Mouse (Mus musculus) hindbrain, embryonic 13.5 days (tissue): ENCODE results near the gene Nfia. TPM values are rescaled to one million over a fixed set of nuclear protein-coding genes. Genes with fewer than 3 reads are reported as not detected.

Experiments used
- ATAC-seq: fragments of 200-750 bp; cut with Nextera tagmentation; 2 replicates; pipeline ENCODE4 v1.8.0; 2017; ENCODE audit warnings: moderate TSS enrichment; ENCODE audit not compliant: low FRiP score
- H3K27ac ChIP-seq: fragments of 300-500 bp; sonication (generic); 2 replicates; pipeline ENCODE4 v1.5.1; 2015; ENCODE audit warnings: inconsistent platforms, mild to moderate bottlenecking, moderate library complexity
- H3K27me3 ChIP-seq: fragments of 300-500 bp; sonication (generic); 2 replicates; pipeline ENCODE4 v1.6.1; 2015; ENCODE audit warnings: mild to moderate bottlenecking, inconsistent platforms
- H3K36me3 ChIP-seq: fragments of 300-500 bp; sonication (generic); 2 replicates; pipeline ENCODE4 v1.6.1; 2015; ENCODE audit warnings: mild to moderate bottlenecking, inconsistent platforms
- H3K4me1 ChIP-seq: fragments of 300-500 bp; sonication (generic); replicated peaks from 2 replicates; pipeline ENCODE4 v1.6.1; 2015; ENCODE audit warnings: inconsistent platforms
- H3K4me2 ChIP-seq: fragments of 300-500 bp; sonication (generic); 2 replicates; pipeline ENCODE4 v1.6.1; 2015; ENCODE audit warnings: inconsistent platforms, mild to moderate bottlenecking, moderate library complexity
- H3K4me3 ChIP-seq: fragments of 300-500 bp; sonication (generic); 2 replicates; pipeline ENCODE4 v1.5.1; 2015; ENCODE audit warnings: mild to moderate bottlenecking, inconsistent platforms
- H3K9ac ChIP-seq: fragments of 300-500 bp; sonication (generic); 2 replicates; pipeline ENCODE4 v1.6.1; 2015; ENCODE audit warnings: mild to moderate bottlenecking, inconsistent platforms
- H3K9me3 ChIP-seq: fragments of 300-500 bp; sonication (generic); 2 replicates; pipeline ENCODE4 v1.6.1; 2016; ENCODE audit warnings: inconsistent platforms
- WGBS: fragments of 180-500 bp; shearing (Covaris S2); methylation state at CpG from one replicate; pipeline ENCODE4 v1.1.7; 2015; 5-methylcytosine and 5-hydroxymethylcytosine counted together
- polyA plus RNA-seq: library from polyadenylated mRNA; unstranded; fragments of >200 nt; fragmentation: Nextera tagmentation; extraction: Ambion mirVana; gene quantifications from 2 replicates; pipeline ENCODE4 v1.2.1, GENCODE M21; 2015

Gene Nfia
- polyA plus RNA-seq, 1 experiment from 2014 or later: 53.2 TPM

DNA sequence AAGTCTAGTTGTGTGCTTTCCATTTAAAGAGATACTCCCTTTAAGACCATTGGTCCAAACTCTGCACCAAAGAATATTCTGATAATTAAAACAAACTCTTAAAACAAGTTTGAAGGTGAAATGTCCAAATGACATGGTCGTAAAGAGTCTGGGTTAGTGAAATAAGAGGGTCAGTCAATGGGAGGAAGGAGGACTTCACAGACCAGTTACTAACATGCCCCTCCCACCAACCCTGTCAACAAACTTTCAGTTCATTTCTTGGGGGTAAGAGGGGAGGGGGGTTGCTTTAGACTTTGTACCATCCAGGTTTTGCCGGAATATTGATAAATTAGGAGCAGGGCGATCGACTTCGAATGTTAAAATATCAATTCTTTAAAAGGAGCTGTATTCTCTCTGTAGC, 1.1 kb upstream of the Nfia start:
- Histone ChIP-seq H3K4me2 (peak overlapping the region; percentile 65), H3K9ac (peak overlapping the region; percentile 72), H3K27me3 (peaks cover 17% of the 10 kb centered on the region), H3K4me1 (peaks cover 30% of the 10 kb centered on the region), H3K4me3 (peak overlapping the region; percentile 50), H3K36me3 (no peaks in the 10 kb centered on the region), H3K9me3 (no peaks in the 10 kb centered on the region), H3K27ac (peak overlapping the region; percentile 86)
- 10% methylated on average over 5 of the region's 5 CpGs for WGBS
- ATAC-seq: no peak

- Histone ChIP-seq H3K4me3 (peak overlapping the region; percentile 50), H3K36me3 (no peaks in the 10 kb centered on the region), H3K4me2 (peak overlapping the region; percentile 65), H3K9me3 (no peaks in the 10 kb centered on the region), H3K4me1 (peaks cover 36% of the 10 kb centered on the region), H3K27me3 (peaks cover 23% of the 10 kb centered on the region), H3K9ac (peak overlapping the region; percentile 72), H3K27ac (peak overlapping the region; percentile 86)
- peak; percentile 92 for ATAC-seq
- WGBS: under 1% methylated on average over 25 of the region's 25 CpGs
Observed at GRCm38 (mm10) chr4:97772084-97772484, 450 bp upstream of the Nfia start.

- WGBS: under 1% methylated on average over 14 of the region's 14 CpGs
- Histone ChIP-seq H3K9ac (peak overlapping the region; percentile 72; the same call in 1 of the 2 replicates), H3K27ac (peak overlapping the region; percentile 86), H3K4me3 (peak overlapping the region; percentile 50), H3K9me3 (no peaks in the 10 kb centered on the region), H3K4me1 (peaks cover 37% of the 10 kb centered on the region), H3K36me3 (no peaks in the 10 kb centered on the region), H3K27me3 (peaks cover 24% of the 10 kb centered on the region), H3K4me2 (peak overlapping the region; percentile 65)
- peak; percentile 77 for ATAC-seq
Observed at GRCm38 (mm10) chr4:97773110-97773593, 618 bp downstream of the Nfia start.

DNA sequence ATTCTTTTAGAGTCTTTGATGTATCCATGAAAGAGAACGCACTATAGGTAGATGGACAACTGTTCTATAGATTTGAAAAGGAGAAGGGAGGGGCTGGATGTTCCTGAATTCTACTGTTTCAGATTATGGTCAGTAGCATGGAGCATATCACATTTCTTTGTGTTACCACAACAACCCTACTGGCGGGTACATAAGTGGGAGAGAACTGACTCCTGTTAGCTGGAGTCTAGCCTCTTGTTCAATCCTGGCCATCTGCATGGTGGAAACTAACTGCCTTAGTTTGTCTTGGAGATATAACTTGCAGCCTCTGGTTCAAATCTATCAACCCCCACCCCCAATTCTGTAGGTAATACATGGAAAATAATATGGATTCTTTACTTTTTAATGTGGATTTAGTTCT, 1.3 kb downstream of the Nfia start:
- Histone ChIP-seq H3K4me2 (peak overlapping the region; percentile 65), H3K4me3 (peak overlapping the region; percentile 50), H3K9ac (no peak overlapping the region), H3K36me3 (no peaks in the 10 kb centered on the region), H3K27ac (peak overlapping the region; percentile 44), H3K27me3 (peaks cover 24% of the 10 kb centered on the region), H3K9me3 (no peaks in the 10 kb centered on the region), H3K4me1 (peaks cover 40% of the 10 kb centered on the region)
- 36% methylated on average over 2 of the region's 2 CpGs for WGBS
- ATAC-seq: no peak

- Histone ChIP-seq H3K4me2 (peak overlapping the region; percentile 88), H3K4me3 (peak overlapping the region; percentile 89), H3K36me3 (no peaks in the 10 kb centered on the region), H3K27ac (peak overlapping the region; percentile 80), H3K4me1 (peaks cover 40% of the 10 kb centered on the region), H3K9ac (no peak overlapping the region), H3K27me3 (peaks cover 29% of the 10 kb centered on the region), H3K9me3 (no peaks in the 10 kb centered on the region)
- 14% methylated on average over 4 of the region's 4 CpGs for WGBS
- no peak for ATAC-seq
Observed at GRCm38 (mm10) chr4:97774446-97774950, 2.0 kb downstream of the Nfia start.

GRCm38 (mm10) chr4:97775059-97775458, 2.5 kb downstream of the Nfia start:
- WGBS: under 1% methylated on average over 13 of the region's 13 CpGs
- no peak overlapping the region for H3K9ac ChIP-seq
- H3K27me3 ChIP-seq: peaks cover 31% of the 10 kb centered on the region
- peak overlapping the region; percentile 80 for H3K27ac ChIP-seq
- peak overlapping the region; percentile 88 for H3K4me2 ChIP-seq
- no peak for ATAC-seq
- H3K36me3 ChIP-seq: no peaks in the 10 kb centered on the region
- peak overlapping the region; percentile 89 for H3K4me3 ChIP-seq
- H3K9me3 ChIP-seq: no peaks in the 10 kb centered on the region
- peaks cover 40% of the 10 kb centered on the region for H3K4me1 ChIP-seq

DNA sequence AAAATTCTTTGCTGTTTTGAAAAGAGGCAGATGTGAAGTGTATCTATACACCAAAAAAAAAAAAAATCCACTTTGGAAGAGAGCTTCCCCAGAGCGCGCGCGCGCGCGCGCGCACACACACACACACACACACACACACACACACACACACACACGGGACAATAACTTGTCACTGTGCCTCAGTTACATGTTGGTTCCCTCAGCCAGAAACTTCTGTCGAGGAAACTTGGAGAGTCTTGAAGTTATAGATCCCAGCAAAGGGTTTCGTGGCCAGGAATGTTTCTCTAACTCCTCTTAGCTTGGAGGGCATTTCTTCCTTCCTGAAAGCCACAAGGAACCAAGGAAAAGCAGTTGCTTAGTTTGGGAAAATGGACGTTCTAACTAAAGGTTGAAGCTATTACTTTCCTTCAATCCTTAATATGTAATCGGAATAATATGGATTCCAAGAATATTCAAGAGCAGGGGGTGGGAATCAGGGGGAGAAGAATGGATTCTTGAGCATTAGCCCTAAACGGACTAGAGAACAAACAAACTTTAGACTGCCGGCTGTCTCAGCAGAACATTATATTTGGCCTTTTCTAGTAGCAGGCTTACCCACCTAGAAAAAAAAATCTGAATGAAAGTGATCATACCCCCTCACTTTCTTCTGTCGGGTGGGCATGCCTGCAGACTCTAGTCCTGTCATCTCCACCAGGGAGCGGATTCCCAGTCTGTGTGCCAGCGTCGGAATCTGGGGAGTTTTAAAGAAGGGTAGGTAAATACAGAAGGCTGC, 3.1 kb downstream of the Nfia start:
- 3% methylated on average over 20 of the region's 20 CpGs for WGBS
- H3K4me2 ChIP-seq: peak overlapping the region; percentile 88
- H3K4me1 ChIP-seq: peaks cover 40% of the 10 kb centered on the region
- no peak for ATAC-seq
- H3K9me3 ChIP-seq: no peaks in the 10 kb centered on the region
- no peaks in the 10 kb centered on the region for H3K36me3 ChIP-seq
- peak overlapping the region; percentile 94 for H3K27ac ChIP-seq
- peak overlapping the region; percentile 59 for H3K9ac ChIP-seq
- peak overlapping the region; percentile 89 for H3K4me3 ChIP-seq
- H3K27me3 ChIP-seq: peaks cover 31% of the 10 kb centered on the region

DNA sequence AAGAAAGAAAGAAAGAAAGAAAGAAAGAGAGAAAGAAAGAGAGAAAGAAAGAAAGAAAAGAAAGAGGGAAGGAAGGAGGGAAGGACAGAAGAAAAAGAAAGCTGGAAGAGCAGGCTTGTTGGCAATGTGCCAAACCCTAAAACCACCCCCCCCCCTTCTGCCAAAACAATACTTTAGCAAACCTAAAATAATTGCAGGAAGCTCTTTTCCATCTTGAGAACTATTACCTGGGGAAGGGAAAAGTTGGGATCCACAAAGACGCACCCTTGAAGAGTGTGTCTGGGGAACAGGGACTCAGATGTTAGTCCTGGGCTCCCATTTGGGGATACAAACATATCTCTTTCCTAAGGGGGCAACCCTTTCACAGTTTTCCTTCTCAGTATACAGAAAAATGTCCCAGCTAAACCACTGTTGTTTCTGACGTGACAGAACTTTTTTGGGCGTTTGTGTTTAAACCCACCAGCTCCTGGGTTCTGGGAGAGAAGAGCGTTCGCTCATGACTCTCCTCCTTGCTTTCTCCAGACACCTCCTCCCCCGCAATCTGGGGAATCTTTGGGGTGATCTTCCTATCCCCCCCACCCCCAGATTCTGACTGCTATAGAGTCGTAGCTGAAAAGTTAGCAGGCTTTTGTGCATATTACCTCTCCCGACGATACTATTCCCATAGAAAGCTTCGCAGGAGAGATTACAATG, 4.0 kb downstream of the Nfia start:
- Histone ChIP-seq H3K9ac (peak overlapping the region; percentile 90), H3K27ac (peak overlapping the region; percentile 94), H3K4me3 (peak overlapping the region; percentile 89), H3K9me3 (no peaks in the 10 kb centered on the region), H3K4me1 (peaks cover 36% of the 10 kb centered on the region), H3K4me2 (peak overlapping the region; percentile 88), H3K36me3 (no peaks in the 10 kb centered on the region), H3K27me3 (peaks cover 31% of the 10 kb centered on the region)
- no peak for ATAC-seq
- 0% methylated on average over 10 of the region's 10 CpGs for WGBS

GRCm38 (mm10) chr4:97777081-97777705, 4.7 kb downstream of the Nfia start:
- Histone ChIP-seq H3K4me3 (peak overlapping the region; percentile 89), H3K36me3 (no peaks in the 10 kb centered on the region), H3K27ac (peak overlapping the region; percentile 94), H3K4me2 (peak overlapping the region; percentile 88), H3K27me3 (peaks cover 31% of the 10 kb centered on the region), H3K4me1 (peaks cover 33% of the 10 kb centered on the region), H3K9ac (peak overlapping the region; percentile 90), H3K9me3 (no peaks in the 10 kb centered on the region)
- ATAC-seq: peak; percentile 55
- WGBS: under 1% methylated on average over 72 of the region's 77 CpGs

GRCm38 (mm10) chr4:97777706-97778176, 5.2 kb downstream of the Nfia start, which contains the start of gene E130114P18Rik:
Gene E130114P18Rik, minus strand, starts transcription at chr4:97778078.
- 1% methylated on average over 35 of the region's 37 CpGs for WGBS
- H3K9me3 ChIP-seq: no peaks in the 10 kb centered on the region
- peaks cover 33% of the 10 kb centered on the region for H3K4me1 ChIP-seq
- H3K4me3 ChIP-seq: peak within 1 kb of the TSS; percentile 89
- peaks cover 31% of the 10 kb centered on the region for H3K27me3 ChIP-seq
- peak within 1 kb of the TSS; percentile 90 for H3K9ac ChIP-seq
- peak within 1 kb of the TSS; percentile 88 for H3K4me2 ChIP-seq
- H3K27ac ChIP-seq: peak within 1 kb of the TSS; percentile 94
- peak; percentile 84 for ATAC-seq
- no peaks in the 10 kb centered on the region for H3K36me3 ChIP-seq

GRCm38 (mm10) chr4:97778211-97779002, 5.9 kb downstream of the Nfia start:
- under 1% methylated on average over 83 of the region's 94 CpGs for WGBS
- Histone ChIP-seq H3K4me2 (peak overlapping the region; percentile 88), H3K27me3 (peaks cover 31% of the 10 kb centered on the region), H3K9ac (peak overlapping the region; percentile 90), H3K9me3 (no peaks in the 10 kb centered on the region), H3K27ac (peak overlapping the region; percentile 94), H3K36me3 (peaks cover 6% of the 10 kb centered on the region), H3K4me3 (peak overlapping the region; percentile 89), H3K4me1 (peaks cover 32% of the 10 kb centered on the region)
- ATAC-seq: peak; percentile 34
